Mouse (Mus musculus) stomach, embryonic 14.5 days (tissue): ENCODE measurements around the gene Tsen34. TPM values are rescaled to one million over a fixed set of nuclear protein-coding genes. Genes with fewer than 3 reads are reported as not detected.
"Not testable (repeated sequence)": the region's sequence is repeated elsewhere in the genome, so short reads cannot be mapped to it uniquely, and the experiment has no call there.

ENCODE experiments used
- ATAC-seq: fragments of 200-750 bp; cut with Nextera tagmentation; 2 replicates; pipeline ENCODE4 v1.8.0; 2017; ENCODE audit warnings: low read depth, moderate TSS enrichment; ENCODE audit not compliant: insufficient number of reproducible peaks, insufficient read depth, low FRiP score
- H3K27ac ChIP-seq: fragments of 300-500 bp; sonication (generic); 2 replicates; pipeline ENCODE4 v1.5.1; 2014; ENCODE audit warnings: mild to moderate bottlenecking, low read length, moderate library complexity, mixed read lengths
- H3K27me3 ChIP-seq: fragments of 300-500 bp; sonication (generic); 2 replicates; pipeline ENCODE4 v1.6.1; 2014; ENCODE audit warnings: low read length, control low read depth, mixed read lengths; ENCODE audit not compliant: control insufficient read depth, insufficient read depth
- H3K36me3 ChIP-seq: fragments of 300-500 bp; sonication (generic); 2 replicates; pipeline ENCODE4 v1.6.1; 2014; ENCODE audit warnings: mild to moderate bottlenecking, control low read depth, low read length, moderate library complexity, mixed read lengths; ENCODE audit not compliant: control insufficient read depth, insufficient read depth
- H3K4me1 ChIP-seq: fragments of 300-500 bp; sonication (generic); 2 replicates; pipeline ENCODE4 v1.6.1; 2014; ENCODE audit warnings: low read length, control low read depth, mixed read lengths; ENCODE audit not compliant: control insufficient read depth, insufficient read depth
- H3K4me2 ChIP-seq: fragments of 300-500 bp; sonication (generic); replicated peaks from 2 replicates; pipeline ENCODE4 v1.6.1; 2014; ENCODE audit warnings: low read depth, low read length, control low read depth
- H3K4me3 ChIP-seq: fragments of 300-500 bp; sonication (generic); 2 replicates; pipeline ENCODE4 v1.5.1; 2014; ENCODE audit warnings: low read depth, low read length, control low read depth
- H3K9ac ChIP-seq: fragments of 300-500 bp; sonication (generic); replicated peaks from 2 replicates; pipeline ENCODE4 v1.6.1; 2014; ENCODE audit warnings: low read depth, mild to moderate bottlenecking, control low read depth, low read length, moderate library complexity, mixed read lengths
- H3K9me3 ChIP-seq: fragments of 300-500 bp; sonication (generic); 2 replicates; pipeline ENCODE4 v1.6.1; 2016; ENCODE audit warnings: low read depth, low read length, control low read depth; ENCODE audit not compliant: control insufficient read depth
- WGBS: fragments of 180-500 bp; shearing (Covaris S2); extraction: QIAGEN DNeasy Blood & Tissue Kit; methylation state at CpG from one replicate; pipeline ENCODE4 v1.1.7; 2014; 5-methylcytosine and 5-hydroxymethylcytosine counted together
- polyA plus RNA-seq: library from polyadenylated mRNA; unstranded; fragments of >200 nt; fragmentation: Nextera tagmentation; extraction: Ambion mirVana; gene quantifications from 2 replicates; pipeline ENCODE4 v1.2.1, GENCODE M21; 2014

The Tsen34 gene
- polyA plus RNA-seq, 1 experiment from 2014 or later = 240 TPM

DNA sequence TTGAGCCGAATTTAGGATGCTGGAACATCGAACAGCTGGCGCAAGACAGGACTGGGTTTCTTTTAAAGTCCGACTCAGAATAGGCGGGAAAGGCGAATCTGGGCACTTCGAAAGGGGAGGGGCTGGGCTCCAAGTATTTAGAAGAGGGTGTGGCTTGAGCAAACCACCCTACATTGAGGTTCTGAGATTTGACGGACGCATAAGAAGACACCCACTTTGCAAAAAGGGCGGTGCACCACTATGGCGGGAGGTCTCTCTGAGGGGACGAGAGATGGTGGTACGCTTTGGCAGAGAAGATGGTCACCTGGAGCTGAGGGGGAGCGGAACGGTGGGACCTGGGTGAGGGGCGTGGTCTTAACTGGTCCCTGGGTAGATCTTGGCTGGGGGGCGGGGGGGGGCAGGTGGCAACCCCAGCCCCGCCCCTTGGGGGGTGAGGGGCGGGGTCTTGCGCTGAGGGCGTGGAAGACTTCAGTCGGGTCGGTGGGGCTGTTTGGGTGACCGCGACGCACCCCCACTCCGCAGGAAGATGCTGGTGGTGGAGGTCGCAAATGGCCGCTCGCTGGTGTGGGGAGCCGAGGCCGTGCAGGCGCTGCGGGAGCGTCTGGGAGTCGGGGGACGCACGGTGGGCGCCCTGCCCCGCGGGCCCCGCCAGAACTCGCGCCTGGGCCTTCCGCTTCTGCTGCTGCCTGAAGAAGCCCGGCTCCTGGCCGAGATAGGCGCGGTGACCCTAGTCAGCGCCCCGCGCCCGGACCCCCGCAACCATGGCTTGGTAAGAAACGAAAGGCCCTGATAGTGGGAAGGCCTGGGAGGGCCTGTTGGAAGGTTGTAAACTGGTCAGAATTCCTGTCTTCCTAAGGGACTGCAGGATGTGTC is 1.6 kb downstream of the Tsen34 start:
- Histone ChIP-seq H3K4me2 (peak overlapping the region; percentile 66), H3K9me3 (no peaks in the 10 kb centered on the region), H3K4me1 (peaks cover 16% of the 10 kb centered on the region; the same call in 1 of the 2 replicates), H3K27me3 (no peaks in the 10 kb centered on the region), H3K4me3 (peak overlapping the region; percentile 68), H3K9ac (peak overlapping the region; percentile 81), H3K36me3 (peaks cover 28% of the 10 kb centered on the region), H3K27ac (peak overlapping the region; percentile 99)
- WGBS = under 1% methylated on average over 50 of the region's 55 CpGs
- peak; percentile 72 for ATAC-seq

- H3K9me3 ChIP-seq, H3K27me3 ChIP-seq, ATAC-seq: not testable (repeated sequence)
- Histone ChIP-seq H3K4me3 (peak overlapping the region; percentile 68), H3K9ac (peak overlapping the region; percentile 81), H3K27ac (peak overlapping the region; percentile 99), H3K4me2 (peak overlapping the region; percentile 66), H3K4me1 (peaks cover 16% of the 10 kb centered on the region; the same call in 1 of the 2 replicates), H3K36me3 (peaks cover 29% of the 10 kb centered on the region)
- WGBS = 2% methylated on average over 9 of the region's 9 CpGs
Observed at GRCm38 (mm10) chr7:3694949-3695305, 2.3 kb downstream of the Tsen34 start.

- no peaks in the 10 kb centered on the region for H3K27me3 ChIP-seq
- peaks cover 7% of the 10 kb centered on the region; the same call in 1 of the 2 replicates for H3K4me1 ChIP-seq
- no peak overlapping the region for H3K27ac ChIP-seq
- no peak overlapping the region for H3K4me3 ChIP-seq
- no peak for ATAC-seq
- H3K4me2 ChIP-seq = no peak overlapping the region
- H3K36me3 ChIP-seq = peaks cover 39% of the 10 kb centered on the region
- no peak overlapping the region for H3K9ac ChIP-seq
- H3K9me3 ChIP-seq = no peaks in the 10 kb centered on the region
- WGBS = 96% methylated on average over 6 of the region's 6 CpGs
Observed at GRCm38 (mm10) chr7:3698471-3698870, 5.8 kb downstream of the Tsen34 start.

GRCm38 (mm10) chr7:3703148-3703878 is 10.7 kb downstream of the Tsen34 start:
- Histone ChIP-seq H3K27me3 (no peaks in the 10 kb centered on the region), H3K27ac (peak overlapping the region; percentile 53; the same call in 1 of the 2 replicates), H3K4me3 (peak overlapping the region; percentile 80), H3K36me3 (peaks cover 51% of the 10 kb centered on the region), H3K4me1 (peaks cover 9% of the 10 kb centered on the region), H3K9ac (peak overlapping the region; percentile 86), H3K4me2 (peak overlapping the region; percentile 42), H3K9me3 (no peaks in the 10 kb centered on the region)
- peak; percentile 24; the same call in 1 of the 2 replicates for ATAC-seq
- WGBS = 21% methylated on average over 6 of the region's 6 CpGs

DNA sequence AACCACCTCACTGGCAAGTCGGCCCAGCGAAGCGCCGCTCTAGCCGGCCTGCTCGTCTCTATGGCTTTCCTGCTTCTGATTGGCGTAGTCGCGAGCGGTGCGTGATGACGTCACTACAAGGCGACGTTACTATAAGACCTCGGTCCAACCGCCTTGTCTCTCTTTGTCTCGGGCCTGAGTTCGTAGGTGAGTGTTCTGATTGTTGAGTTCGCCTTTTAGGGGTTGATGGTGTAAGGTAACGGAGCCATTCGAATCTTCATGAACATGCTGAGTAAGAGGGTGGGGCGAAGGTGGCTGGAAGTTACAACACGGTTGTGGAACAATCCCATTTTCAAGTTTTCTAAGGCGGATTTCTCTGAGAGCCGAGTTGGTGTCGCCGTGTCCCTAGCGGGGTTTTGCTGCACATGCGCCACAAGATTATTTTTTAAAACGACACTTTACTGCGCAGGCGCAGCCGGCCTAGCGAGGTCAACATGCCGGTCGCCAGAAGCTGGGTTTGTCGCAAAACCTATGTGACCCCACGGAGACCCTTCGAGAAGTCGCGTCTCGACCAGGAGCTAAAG is 11.3 kb downstream of the Tsen34 start, which contains the start of gene Rps9:
Rps9 (plus strand) TSS at position 115 of the 563 bp plus-strand sequence.
- ATAC-seq = peak; percentile 95
- WGBS = 2% methylated on average over 42 of the region's 42 CpGs
- peak within 1 kb of the TSS; percentile 80 for H3K4me3 ChIP-seq

GRCm38 (mm10) chr7:3704475-3704874 is 11.8 kb downstream of the Tsen34 start:
- peak overlapping the region; percentile 86 for H3K9ac ChIP-seq
- H3K4me2 ChIP-seq = peak overlapping the region; percentile 88
- H3K9me3 ChIP-seq = no peaks in the 10 kb centered on the region
- WGBS = under 1% methylated on average over 20 of the region's 20 CpGs
- ATAC-seq = peak; percentile 10; the same call in 1 of the 2 replicates
- peak overlapping the region; percentile 80 for H3K4me3 ChIP-seq
- H3K4me1 ChIP-seq = peaks cover 9% of the 10 kb centered on the region
- H3K27me3 ChIP-seq = no peaks in the 10 kb centered on the region
- peaks cover 42% of the 10 kb centered on the region for H3K36me3 ChIP-seq
- H3K27ac ChIP-seq = peak overlapping the region; percentile 95

More for the DNA sequence above, 11.3 kb downstream of the Tsen34 start, which contains the start of gene Rps9:
- Histone ChIP-seq H3K4me1 (peaks cover 9% of the 10 kb centered on the region), H3K4me2 (peak within 1 kb of the TSS; percentile 88), H3K9me3 (no peaks in the 10 kb centered on the region), H3K27me3 (no peaks in the 10 kb centered on the region), H3K27ac (peak within 1 kb of the TSS; percentile 95), H3K36me3 (peaks cover 45% of the 10 kb centered on the region), H3K9ac (peak within 1 kb of the TSS; percentile 86)

- 5% methylated on average over 6 of the region's 7 CpGs for WGBS
- ATAC-seq, H3K27me3 ChIP-seq, H3K4me1 ChIP-seq, H3K9me3 ChIP-seq: not testable (repeated sequence)
- peak overlapping the region; percentile 88 for H3K4me2 ChIP-seq
- H3K27ac ChIP-seq = peak overlapping the region; percentile 95; the same call in 1 of the 2 replicates
- H3K36me3 ChIP-seq = peaks cover 36% of the 10 kb centered on the region
- peak overlapping the region; percentile 80 for H3K4me3 ChIP-seq
- H3K9ac ChIP-seq = peak overlapping the region; percentile 86
Observed at GRCm38 (mm10) chr7:3705461-3705860, 12.8 kb downstream of the Tsen34 start.

DNA sequence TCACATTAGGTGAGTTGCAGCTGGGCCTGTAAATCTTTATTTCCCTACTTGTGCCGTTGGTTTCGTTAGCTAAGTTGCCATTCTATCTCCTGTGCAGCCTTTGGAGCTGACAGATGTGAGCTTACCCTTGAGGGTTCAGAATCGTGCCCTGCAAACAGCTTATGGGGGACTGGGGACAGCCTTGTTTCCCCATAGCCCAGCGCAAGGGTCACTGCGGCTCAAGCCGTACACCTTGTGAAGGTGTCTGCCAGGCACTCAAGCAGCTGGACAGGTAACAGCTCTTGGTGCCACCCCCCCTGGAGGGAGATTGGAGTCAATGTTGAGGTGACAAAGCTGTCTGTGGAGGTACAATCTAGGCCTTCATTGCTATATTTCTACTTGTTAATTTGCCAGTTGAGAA is 13.2 kb downstream of the Tsen34 start:
- Histone ChIP-seq H3K9me3 (no peaks in the 10 kb centered on the region), H3K36me3 (peaks cover 36% of the 10 kb centered on the region), H3K27me3 (no peaks in the 10 kb centered on the region), H3K4me3 (peak overlapping the region; percentile 80), H3K27ac (0 out of 2 replicates have a peak overlapping the region, but pooled peaks have one; percentile 52), H3K9ac (peak overlapping the region; percentile 86), H3K4me2 (peak overlapping the region; percentile 88), H3K4me1 (peaks cover 9% of the 10 kb centered on the region)
- no peak for ATAC-seq
- WGBS = 21% methylated on average over 6 of the region's 6 CpGs
